Mouse (Mus musculus) embryonic stem cell, embryonic (primary cell): ENCODE data around the gene Fcgr4.
"Not testable (repeated sequence)": the region's sequence is repeated elsewhere in the genome, so short reads cannot be mapped to it uniquely, and the experiment has no call there.

Experiments
- CTCF ChIA-PET, 4 experiments: fragments of 300-600 bp in 2 of 4; fragments of 350-600 bp in 2 of 4; sonication (Branson Sonifier 250); formaldehyde crosslinking; loops; one replicate each; lab custom pipeline; 2022; ENCODE audit warnings: inconsistent platforms in 2 of 4; lab: Charles Lee
- POLR2A ChIA-PET, 4 experiments: fragments of 300-600 bp in 2 of 4; fragments of 350-600 bp in 2 of 4; sonication (Branson Sonifier 250); formaldehyde crosslinking; loops; one replicate each; lab custom pipeline; 2022; ENCODE audit warnings: antibody characterized with exemption in 4 of 4, inconsistent platforms in 1 of 4; lab: Charles Lee

Fcgr4 gene

GRCm38 (mm10) chr1:171063569-171064490, 45.1 kb downstream of the Fcgr4 start:
- POLR2A ChIA-PET, result interaction anchor here in 1 of 4 experiments (0.7 to 8.9 kb wide), 2 partner anchors 16 to 28 kb away, joined by 3 to 84 read pairs; no protein-coding TSS in a partner anchor
- CTCF ChIA-PET, result not testable (repeated sequence)

DNA sequence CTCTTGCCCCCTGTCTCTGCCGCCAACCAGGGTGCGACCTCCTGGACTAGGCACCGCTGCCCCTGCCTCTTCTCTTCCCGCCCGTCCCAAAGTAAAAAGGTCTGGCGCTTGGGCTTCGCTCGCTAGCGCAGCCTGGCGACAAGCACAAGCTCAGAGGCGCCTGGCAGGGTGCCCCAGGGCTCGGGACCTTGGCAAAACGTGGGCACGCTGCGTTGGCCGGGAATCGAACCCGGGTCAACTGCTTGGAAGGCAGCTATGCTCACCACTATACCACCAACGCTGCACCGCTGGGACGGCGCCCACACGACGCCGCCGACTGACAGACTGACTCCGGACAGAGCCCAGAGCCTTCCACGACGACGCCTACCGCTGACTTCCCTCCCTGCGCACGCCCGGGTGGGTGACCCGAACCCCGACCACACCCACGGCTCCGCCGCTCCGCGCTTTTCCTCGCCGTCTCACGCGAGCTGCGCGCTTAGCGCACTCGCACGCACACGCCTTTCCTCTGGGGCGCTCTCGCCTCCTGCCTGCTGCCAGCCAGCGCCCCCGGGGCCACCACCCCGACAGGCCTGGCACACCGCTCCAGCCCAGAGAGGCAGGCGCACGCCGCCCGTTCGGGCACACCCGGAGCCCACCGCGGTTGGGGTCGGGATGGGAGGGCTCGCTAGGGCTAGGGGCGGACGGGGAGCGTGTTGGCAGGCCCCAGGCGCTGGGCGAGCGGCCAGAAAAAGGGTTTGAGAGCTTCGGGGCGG, 45.9 kb downstream of the Fcgr4 start, which contains the start of gene Fcgr3:
Fcgr3 (minus strand) TSS at position 445 of the 752 bp plus-strand sequence.
- CTCF ChIA-PET, result interaction anchor here in 2 of 4 experiments (0.6 to 0.9 kb wide), 2 partner anchors 23 to 38 kb away, joined by 3 to 4 read pairs; no protein-coding TSS in a partner anchor
- POLR2A ChIA-PET, result interaction anchor here in 2 of 4 experiments (0.6 to 0.7 kb wide), 4 partner anchors 10 to 175 kb away, joined by 3 to 5 read pairs (median 3); no protein-coding TSS in a partner anchor

DNA sequence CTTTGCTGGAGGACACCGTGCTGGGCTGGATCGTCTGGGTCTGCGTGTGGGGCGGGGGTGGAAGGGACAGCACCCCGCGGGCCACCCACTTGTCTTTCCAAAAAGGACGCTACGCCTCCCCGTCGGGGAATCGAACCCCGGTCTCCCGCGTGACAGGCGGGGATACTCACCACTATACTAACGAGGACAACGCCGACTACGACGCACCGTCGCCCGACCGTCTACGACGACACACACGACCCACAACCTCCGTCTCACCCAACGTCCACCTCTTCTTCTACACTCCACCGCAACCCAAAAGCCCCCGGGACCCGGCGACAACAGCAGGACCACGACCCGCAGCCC, 46.5 kb downstream of the Fcgr4 start:
- CTCF ChIA-PET, result interaction anchor here in 1 of 4 experiments (0.9 kb wide), 1 partner anchor 37 kb away, joined by 4 read pairs; no protein-coding TSS in a partner anchor
- POLR2A ChIA-PET, result not testable (repeated sequence)

GRCm38 (mm10) chr1:171065768-171066167, 47.0 kb downstream of the Fcgr4 start:
- POLR2A ChIA-PET, CTCF ChIA-PET: not testable (repeated sequence)

GRCm38 (mm10) chr1:171066583-171066982, 47.9 kb downstream of the Fcgr4 start:
- POLR2A ChIA-PET, CTCF ChIA-PET: not testable (repeated sequence)

- POLR2A ChIA-PET, CTCF ChIA-PET: not testable (repeated sequence)
Observed at GRCm38 (mm10) chr1:171067928-171068327, 49.2 kb downstream of the Fcgr4 start.

DNA sequence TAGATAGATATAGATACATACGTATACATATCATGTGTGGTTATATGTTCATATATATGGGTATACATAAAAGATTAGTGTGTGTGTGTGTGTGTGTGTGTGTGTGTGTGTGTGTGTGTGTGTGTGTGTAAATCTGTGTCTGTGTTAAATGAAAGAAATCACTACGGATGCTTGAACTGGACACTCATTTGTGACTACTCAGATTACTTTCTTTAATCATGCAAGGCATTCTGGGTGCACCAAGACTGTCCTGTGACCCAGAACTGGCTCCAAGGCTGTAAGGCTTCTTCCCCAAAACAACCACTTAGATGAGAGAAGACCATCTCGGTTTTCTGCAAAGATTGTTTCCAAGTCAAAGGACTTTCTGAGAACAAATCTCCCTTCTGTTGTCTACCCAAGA, 50.8 kb downstream of the Fcgr4 start:
- CTCF ChIA-PET, result interaction anchor here in 1 of 4 experiments (0.6 kb wide), 1 partner anchor 116 kb away, joined by 4 read pairs; no protein-coding TSS in a partner anchor
- POLR2A ChIA-PET, result not testable (repeated sequence)

GRCm38 (mm10) chr1:171070879-171071278, 52.2 kb downstream of the Fcgr4 start:
- CTCF ChIA-PET, POLR2A ChIA-PET: not testable (repeated sequence)

GRCm38 (mm10) chr1:171071726-171072125, 53.0 kb downstream of the Fcgr4 start:
- CTCF ChIA-PET, POLR2A ChIA-PET: not testable (repeated sequence)

- POLR2A ChIA-PET, CTCF ChIA-PET: not testable (repeated sequence)
Observed at GRCm38 (mm10) chr1:171072217-171072616, 53.5 kb downstream of the Fcgr4 start.

GRCm38 (mm10) chr1:171074283-171074682, 55.6 kb downstream of the Fcgr4 start:
- CTCF ChIA-PET, POLR2A ChIA-PET: not testable (repeated sequence)

- POLR2A ChIA-PET, CTCF ChIA-PET: not testable (repeated sequence)
Observed at GRCm38 (mm10) chr1:171076176-171076575, 57.5 kb downstream of the Fcgr4 start.

DNA sequence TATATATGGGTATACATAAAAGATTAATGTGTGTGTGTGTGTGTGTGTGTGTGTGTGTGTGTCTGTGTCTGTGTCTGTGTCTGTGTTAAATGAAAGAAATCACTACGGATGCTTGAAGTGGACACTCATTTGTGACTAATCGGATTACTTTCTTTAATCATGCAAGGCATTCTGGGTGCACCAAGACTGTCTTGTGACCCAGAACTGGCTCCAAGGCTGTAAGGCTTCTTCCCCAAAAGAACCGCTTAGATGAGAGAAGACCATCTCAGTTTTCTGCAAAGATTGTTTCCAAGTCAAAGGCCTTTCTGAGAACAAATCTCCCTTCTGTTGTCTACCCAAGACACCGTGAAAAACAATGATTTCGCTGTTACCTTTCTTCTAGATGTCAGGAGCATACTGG, 58.5 kb downstream of the Fcgr4 start:
- CTCF ChIA-PET, POLR2A ChIA-PET: not testable (repeated sequence)

GRCm38 (mm10) chr1:171077955-171078354, 59.2 kb downstream of the Fcgr4 start:
- CTCF ChIA-PET, POLR2A ChIA-PET: not testable (repeated sequence)

GRCm38 (mm10) chr1:171078419-171078818, 59.7 kb downstream of the Fcgr4 start:
- CTCF ChIA-PET, POLR2A ChIA-PET: not testable (repeated sequence)

- POLR2A ChIA-PET, CTCF ChIA-PET: not testable (repeated sequence)
Observed at GRCm38 (mm10) chr1:171079345-171079744, 60.6 kb downstream of the Fcgr4 start.
